Mouse (Mus musculus): ENCODE data around the gene Ncor2.

- TF ChIP-seq POLR2A (IDR thresholded peaks at IDR 0.05; ENCODE audit: extremely low read depth, insufficient read depth, low read length), result no peak
- TF ChIP-seq CTCF (IDR thresholded peaks at IDR 0.05; ENCODE audit: low read depth, low read length), result no peak
Measured at GRCm38 (mm10) chr5:125052237-125052602, 126.8 kb downstream of the Ncor2 start.
